Mouse (Mus musculus) bone marrow, adult 2 months (tissue): ENCODE measurements at regions not wholly inside any gene's neighbourhood (a gene's known extent, or its start where the extent isn't known, plus 50 kb on each side); places are given as distances from the start of the nearest gene placed in this dataset.

Source experiments
- CTCF ChIP-seq: fragments of 200-500 bp; IDR thresholded peaks from 2 replicates; pipeline ENCODE4 v1.5.1; 2011; ENCODE audit warnings: low read length, control low read depth; ENCODE audit not compliant: control insufficient read depth, insufficient read depth
- POLR2A ChIP-seq: fragments of 200-500 bp; IDR thresholded peaks from 2 replicates; pipeline ENCODE4 v1.6.1; 2011; ENCODE audit warnings: low read depth, mild to moderate bottlenecking, control low read depth, low read length, borderline replicate concordance; ENCODE audit not compliant: control insufficient read depth

GRCm38 (mm10) chr2:115449783-115450483 is 131.6 kb upstream of the BC052040 start:
- TF ChIP-seq CTCF: no peak
- TF ChIP-seq POLR2A: no peak
